Mouse (Mus musculus) C2C12 (cell line): ENCODE results near the gene Iqgap1. TPM values are rescaled to one million over a fixed set of nuclear protein-coding genes. Genes with fewer than 3 reads are reported as not detected.

ENCODE experiments used
- H3K27me3 ChIP-seq: one replicate; pipeline ENCODE4 v1.6.1; 2011; ENCODE audit not compliant: control insufficient read depth, insufficient read depth, insufficient read length
- H3K36me3 ChIP-seq: one replicate; pipeline ENCODE4 v1.6.1; 2011; ENCODE audit not compliant: control insufficient read depth, insufficient read depth
- H3K4me3 ChIP-seq: one replicate; pipeline ENCODE4 v1.5.1; 2011; ENCODE audit warnings: mild to moderate bottlenecking, control low read depth; ENCODE audit not compliant: poor library complexity, insufficient read depth, severe bottlenecking
- H3K79me2 ChIP-seq: one replicate; pipeline ENCODE4 v1.6.1; 2011; ENCODE audit not compliant: control insufficient read depth, insufficient read depth
- H3K79me3 ChIP-seq: one replicate; pipeline ENCODE4 v1.6.1; 2011; ENCODE audit warnings: low read depth, control low read depth
- H3ac ChIP-seq: one replicate; pipeline ENCODE3; 2011; ENCODE audit warnings: low read depth; ENCODE audit not compliant: control insufficient read depth, insufficient read length
- CEBPB ChIP-seq: IDR thresholded peaks from one replicate; pipeline ENCODE4 v1.6.1; 2011; ENCODE audit warnings: low read depth, mild to moderate bottlenecking, control low read depth, moderate library complexity
- CTCF ChIP-seq: IDR thresholded peaks from one replicate; pipeline ENCODE4 v1.5.1; 2011; ENCODE audit not compliant: control insufficient read depth, insufficient read depth, insufficient read length
- FOSL1 ChIP-seq: IDR thresholded peaks from one replicate; pipeline ENCODE4 v1.8.0; 2011; ENCODE audit warnings: mild to moderate bottlenecking, low read length; ENCODE audit not compliant: poor library complexity, insufficient read depth, severe bottlenecking
- MAX ChIP-seq: IDR thresholded peaks from one replicate; pipeline ENCODE4 v1.6.1; 2011; ENCODE audit warnings: mild to moderate bottlenecking, control low read depth
- MYOD1 ChIP-seq: IDR thresholded peaks from one replicate; pipeline ENCODE4 v1.6.1; 2011; ENCODE audit warnings: low read depth; ENCODE audit not compliant: control insufficient read depth, insufficient read length
- MYOG ChIP-seq: IDR thresholded peaks from one replicate; pipeline ENCODE4 v1.6.1; 2011; ENCODE audit not compliant: control insufficient read depth, insufficient read length; ENCODE audit errors: extremely low read depth
- USF1 ChIP-seq: IDR thresholded peaks from one replicate; pipeline ENCODE4 v1.6.1; 2011; ENCODE audit warnings: low read depth, mild to moderate bottlenecking, control low read depth, moderate library complexity
- polyA plus RNA-seq: library from polyadenylated mRNA; unstranded; fragments of >200 nt; fragmentation: generic; extraction: Trizol; gene quantifications from one replicate; pipeline ENCODE4 v1.2.1, GENCODE M21; 2012; ENCODE audit warnings: missing spikeins

The Iqgap1 gene
- polyA plus RNA-seq, 1 experiment: 82.7 TPM

DNA sequence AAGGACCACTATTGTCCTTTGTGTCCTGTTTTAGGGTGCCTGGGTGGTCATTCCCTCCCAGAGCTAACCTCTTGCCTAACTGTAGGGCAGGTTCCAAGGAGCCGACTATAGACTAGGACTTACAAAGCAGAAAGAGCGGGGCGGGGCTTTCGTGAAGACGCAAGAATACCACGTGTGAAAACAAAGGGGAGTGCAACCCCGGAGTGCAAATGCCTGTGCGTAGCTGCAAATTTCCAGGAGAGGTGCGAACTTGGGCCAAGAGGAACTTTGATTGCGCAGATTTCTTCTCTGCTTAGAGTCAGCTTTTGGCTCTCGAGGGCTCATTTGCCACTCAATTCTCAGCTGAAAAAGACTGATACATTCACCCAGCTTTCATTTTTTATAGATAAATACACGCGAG lies 34.5 kb upstream of the Iqgap1 start:
- Histone ChIP-seq H3K79me3 (no peaks in the 10 kb centered on the region), H3K79me2 (peaks cover 17% of the 10 kb centered on the region), H3K4me3 (peak overlapping the region; percentile 57), H3K36me3 (peaks cover under 1% of the 10 kb centered on the region), H3ac (no peak overlapping the region), H3K27me3 (no peaks in the 10 kb centered on the region)
- TF ChIP-seq MAX (no peak), MYOG (no peak), MYOD1 (no peak), CEBPB (no peak), FOSL1 (no peak), USF1 (peak; percentile 65), CTCF (no peak)

DNA sequence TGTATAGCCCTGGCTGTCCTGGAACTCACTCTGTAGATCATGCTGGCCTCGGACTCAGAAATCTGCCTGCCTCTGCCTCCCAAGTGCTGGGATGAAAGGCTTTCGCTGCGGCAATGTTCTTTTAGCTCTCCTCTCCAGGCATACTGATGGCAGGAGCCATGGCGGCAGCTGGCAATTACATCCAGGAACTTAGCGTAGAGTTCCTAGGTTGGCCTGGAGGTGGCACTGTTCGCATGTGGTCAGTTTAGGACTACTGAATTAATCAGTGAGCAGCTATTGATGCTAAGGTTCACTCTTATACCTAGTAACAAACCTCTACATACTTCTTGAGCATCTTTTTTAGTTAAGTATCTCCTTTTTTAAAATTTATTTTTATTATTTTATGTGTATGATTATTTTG lies 31.4 kb upstream of the Iqgap1 start:
- Histone ChIP-seq H3K27me3 (no peaks in the 10 kb centered on the region), H3K4me3 (no peak overlapping the region), H3ac (no peak overlapping the region), H3K79me2 (peaks cover 12% of the 10 kb centered on the region), H3K79me3 (no peaks in the 10 kb centered on the region), H3K36me3 (no peaks in the 10 kb centered on the region)
- TF ChIP-seq CTCF (peak; percentile 57), CEBPB (no peak)

DNA sequence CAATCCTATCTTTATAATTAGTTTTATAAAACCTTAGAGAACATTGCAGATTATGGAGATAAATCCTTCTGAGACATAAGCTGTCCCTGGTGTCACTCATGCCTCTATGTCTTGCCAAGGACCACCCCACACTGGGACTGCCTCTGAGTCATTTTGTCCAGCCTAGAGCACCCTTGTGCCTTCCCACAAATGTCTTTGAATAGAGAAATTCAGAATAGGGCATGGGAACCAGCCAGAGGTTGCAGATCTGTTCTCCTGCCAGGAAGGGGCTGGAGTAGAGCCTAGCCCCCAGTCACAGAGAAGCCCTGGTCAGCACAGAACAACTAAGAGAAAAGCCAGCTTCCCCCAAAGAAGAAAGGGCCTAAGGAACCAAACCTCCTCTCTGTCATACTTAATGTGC lies 29.5 kb upstream of the Iqgap1 start:
- Histone ChIP-seq H3K79me3 (no peaks in the 10 kb centered on the region), H3K4me3 (no peak overlapping the region), H3K27me3 (no peaks in the 10 kb centered on the region), H3ac (no peak overlapping the region), H3K36me3 (no peaks in the 10 kb centered on the region), H3K79me2 (no peaks in the 10 kb centered on the region)
- TF ChIP-seq MYOG (no peak), CTCF (no peak), USF1 (no peak), FOSL1 (no peak), MAX (no peak), CEBPB (no peak), MYOD1 (no peak)

DNA sequence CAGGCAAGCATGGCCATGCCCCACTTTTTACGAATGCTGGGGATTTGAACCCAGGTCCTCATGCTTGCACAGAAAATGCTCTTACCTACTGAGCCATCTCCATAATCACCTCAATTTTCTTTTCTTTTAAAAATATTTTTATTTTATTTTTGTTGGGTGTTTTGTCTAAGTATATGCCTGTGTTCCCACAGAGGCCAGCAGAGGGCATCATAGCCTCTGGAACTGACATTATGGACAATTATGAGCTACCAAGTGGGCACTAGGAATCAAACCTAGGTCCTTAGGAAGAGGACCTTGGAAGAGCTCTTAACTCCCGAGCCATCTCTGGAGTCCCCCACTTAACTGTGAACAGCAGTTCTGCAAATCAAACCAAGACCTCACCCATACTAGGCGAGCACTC lies 27.4 kb upstream of the Iqgap1 start:
- Histone ChIP-seq H3K4me3 (no peak overlapping the region), H3K27me3 (no peaks in the 10 kb centered on the region)
- TF ChIP-seq MYOG: no peak

DNA sequence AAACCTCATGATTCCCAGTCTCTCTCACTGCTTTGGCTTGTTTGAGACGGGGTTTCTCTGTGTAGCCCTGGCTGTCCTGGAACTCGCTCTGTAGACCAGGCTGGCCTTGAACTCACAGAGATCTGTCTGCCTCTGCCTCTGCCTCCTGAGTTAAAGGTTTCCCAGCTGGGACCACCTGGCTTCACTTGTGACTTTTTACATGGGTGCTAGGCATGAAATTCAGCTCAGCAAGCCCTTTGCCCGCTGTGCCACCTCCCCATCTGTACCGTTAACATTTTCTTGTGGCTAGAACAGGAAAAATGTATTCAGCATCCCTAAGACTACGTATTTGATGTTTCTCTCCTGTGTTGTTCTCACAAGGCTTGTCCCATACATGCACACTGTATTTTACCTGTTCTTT lies 24.7 kb upstream of the Iqgap1 start:
- H3ac ChIP-seq: no peak overlapping the region
- no peak overlapping the region for H3K4me3 ChIP-seq
- no peaks in the 10 kb centered on the region for H3K79me2 ChIP-seq
- H3K79me3 ChIP-seq: no peaks in the 10 kb centered on the region
- no peaks in the 10 kb centered on the region for H3K27me3 ChIP-seq
- no peak for TF ChIP-seq MYOG
- TF ChIP-seq FOSL1: no peak
- TF ChIP-seq CTCF: no peak
- TF ChIP-seq CEBPB: no peak
- no peak for TF ChIP-seq MAX
- no peak for TF ChIP-seq MYOD1
- TF ChIP-seq USF1: no peak
- no peaks in the 10 kb centered on the region for H3K36me3 ChIP-seq

More for the DNA sequence above, 27.4 kb upstream of the Iqgap1 start:
- Histone ChIP-seq H3K79me2 (no peaks in the 10 kb centered on the region), H3K79me3 (no peaks in the 10 kb centered on the region), H3K36me3 (no peaks in the 10 kb centered on the region), H3ac (no peak overlapping the region)

DNA sequence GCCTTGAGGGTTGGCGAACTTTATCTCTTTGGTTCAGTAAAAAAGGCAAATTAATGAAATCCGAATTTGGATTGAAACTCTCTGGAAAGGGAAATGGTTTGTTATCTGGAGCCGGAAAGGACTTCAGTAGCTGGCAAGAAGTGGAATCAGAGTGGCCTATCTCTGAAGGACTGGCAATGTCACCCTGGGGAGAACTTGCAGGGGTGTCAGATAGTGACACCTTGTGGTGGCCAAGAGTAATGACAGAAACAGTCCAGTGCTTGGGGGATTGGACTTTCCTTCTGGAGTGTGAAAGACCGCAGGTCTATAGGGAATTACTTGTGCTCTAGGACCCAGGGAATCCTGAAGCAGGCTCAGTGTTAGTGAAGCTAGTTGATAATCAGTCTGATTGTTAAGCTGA lies 23.9 kb upstream of the Iqgap1 start:
- Histone ChIP-seq H3K36me3 (peaks cover 4% of the 10 kb centered on the region), H3K4me3 (no peak overlapping the region), H3K27me3 (no peaks in the 10 kb centered on the region), H3ac (no peak overlapping the region), H3K79me2 (no peaks in the 10 kb centered on the region), H3K79me3 (peaks cover 2% of the 10 kb centered on the region)
- TF ChIP-seq CEBPB: no peak
- peak; percentile 46 for TF ChIP-seq CTCF

DNA sequence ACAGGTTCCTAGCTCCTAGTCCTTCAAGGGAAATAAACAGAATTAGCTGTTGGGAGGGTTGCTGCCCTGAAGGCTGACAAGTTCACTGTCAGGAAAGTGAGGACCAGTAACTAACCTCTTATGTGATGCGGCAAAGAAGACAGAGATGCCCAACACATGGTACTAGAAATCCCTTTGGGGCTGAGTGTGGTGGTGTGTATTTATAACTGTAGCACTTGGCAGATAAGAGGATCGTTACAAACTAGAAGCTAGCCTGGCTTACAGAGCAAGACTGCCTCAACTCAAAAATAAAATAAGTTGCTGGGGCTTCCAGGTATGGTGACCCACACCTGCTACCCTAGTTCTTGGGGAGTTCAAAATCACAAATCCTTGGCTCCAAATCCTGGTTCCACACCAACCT lies 23.5 kb upstream of the Iqgap1 start:
- TF ChIP-seq MYOD1: no peak
- no peak for TF ChIP-seq USF1
- no peak for TF ChIP-seq MAX
- no peak for TF ChIP-seq CTCF
- Histone ChIP-seq H3K79me2 (peaks cover 2% of the 10 kb centered on the region), H3K4me3 (no peak overlapping the region), H3K27me3 (no peaks in the 10 kb centered on the region), H3K79me3 (peaks cover 2% of the 10 kb centered on the region), H3ac (no peak overlapping the region), H3K36me3 (peaks cover 8% of the 10 kb centered on the region)
